Mouse (Mus musculus): ENCODE data around the gene BC048671.

Gene BC048671

GRCm38 (mm10) chr6:90350011-90350410 is 49.0 kb downstream of the BC048671 start:
- no peak for DNase-seq (ENCODE audit: low read depth in 2 of 2, low spot score in 2 of 2)
